Mouse (Mus musculus): ENCODE data around the gene Mup20. TPM values are rescaled to one million over a fixed set of nuclear protein-coding genes. Genes with fewer than 3 reads are reported as not detected.
"Not testable (repeated sequence)": the region's sequence is repeated elsewhere in the genome, so short reads cannot be mapped to it uniquely, and the experiment has no call there.

Mup20 gene
- not detected for total RNA-seq (2021)
- long read RNA-seq, experiment 1, result 0 reads
- long read RNA-seq, experiment 2, result 0 reads

GRCm38 (mm10) chr4:62054058-62054457 lies at the start of gene Mup20:
TSS of gene Mup20 (minus strand) at chr4:62054158.
- intact Hi-C loops (cut with DNase I; ENCODE audit: low total_unique reads); DNase-seq: not testable (repeated sequence)

DNA sequence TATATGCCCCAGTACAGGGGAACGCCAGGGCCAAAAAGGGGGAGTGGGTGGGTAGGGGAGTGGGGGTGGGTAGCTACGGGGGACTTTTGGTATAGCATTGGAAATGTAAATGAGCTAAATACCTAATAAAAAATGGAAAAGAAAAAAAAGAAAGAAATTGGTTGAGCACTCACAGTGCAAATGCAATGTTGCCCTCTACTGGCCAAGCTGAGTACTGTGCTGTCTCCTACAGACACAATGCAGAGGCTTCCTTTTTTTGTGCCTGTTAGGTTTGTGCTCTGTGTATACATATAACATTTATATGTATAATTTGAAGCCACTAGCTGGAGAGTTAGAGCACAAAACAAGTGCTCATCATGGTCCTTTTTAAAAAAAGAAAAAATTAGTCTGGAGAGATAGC lies 49.4 kb upstream of the Mup20 start:
- DNase-seq; intact Hi-C loops (cut with DNase I; ENCODE audit: low total_unique reads): not testable (repeated sequence)

DNA sequence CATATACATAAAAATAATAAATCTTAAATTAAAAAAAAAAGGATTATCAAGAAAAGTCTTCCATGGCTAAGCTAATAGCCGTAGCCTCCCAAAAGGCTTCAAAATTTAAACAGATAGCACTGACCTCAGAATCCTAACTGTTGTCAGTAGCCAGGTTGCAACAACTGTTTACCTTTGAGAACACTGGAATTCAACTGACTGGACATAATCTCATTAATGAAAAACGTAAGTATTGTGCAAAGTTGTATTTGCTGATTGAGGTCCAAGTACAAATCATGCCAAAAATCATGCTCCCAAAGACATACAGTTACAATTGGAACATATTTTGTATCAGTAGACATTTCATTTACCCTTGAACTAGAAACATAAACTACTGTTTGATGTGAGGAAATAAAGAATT lies 34.0 kb upstream of the Mup20 start:
- intact Hi-C loops (cut with DNase I; ENCODE audit: low total_unique reads), result no loop called here

DNA sequence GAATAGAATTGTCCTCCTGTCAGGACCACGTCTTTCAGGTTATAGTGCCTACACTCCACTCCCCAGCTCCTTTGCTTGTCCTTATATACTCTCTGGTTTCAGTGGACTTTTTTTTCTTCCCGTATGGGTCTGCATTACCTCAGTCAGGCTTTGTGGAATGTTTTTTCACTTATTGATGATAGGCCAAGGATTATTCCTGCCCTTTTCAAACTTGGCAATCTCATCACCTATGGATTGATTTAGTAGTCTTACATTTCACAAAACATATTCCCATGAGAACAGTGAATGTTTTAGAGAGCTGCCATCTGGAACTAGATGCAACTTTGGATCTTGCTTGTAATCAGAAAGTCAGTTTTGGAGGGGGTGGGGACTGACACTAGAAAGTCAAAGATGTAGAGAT lies 33.3 kb upstream of the Mup20 start, which contains the start of gene Mup3:
Mup3 (minus strand) TSS at position 102 of the 400 bp plus-strand sequence.
- intact Hi-C loops (cut with DNase I; ENCODE audit: low total_unique reads), result no loop called here
- no peak for DNase-seq

More for the DNA sequence above, 34.0 kb upstream of the Mup20 start:
- no peak for DNase-seq

DNA sequence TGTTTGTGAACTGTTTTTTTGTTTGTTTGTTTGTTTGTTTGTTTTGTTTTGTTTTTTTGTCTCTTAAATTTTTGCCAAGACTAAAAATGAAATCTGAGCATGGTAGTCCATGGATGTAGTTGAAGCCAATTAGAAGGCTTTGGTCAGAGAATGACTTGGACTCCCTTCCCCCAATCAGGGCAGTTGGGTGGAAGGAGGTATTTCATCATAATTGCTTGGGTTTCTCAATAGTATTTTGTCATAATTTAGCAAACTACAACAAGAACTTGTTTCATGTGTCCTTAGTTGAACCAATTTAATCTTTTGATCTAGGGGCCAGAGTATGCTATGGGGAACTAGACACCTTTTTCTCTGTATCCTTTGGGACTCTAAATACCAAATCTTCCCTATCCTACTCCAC lies 28.8 kb upstream of the Mup20 start:
- no peak for DNase-seq
- intact Hi-C loops (cut with DNase I; ENCODE audit: low total_unique reads), result no loop called here

DNA sequence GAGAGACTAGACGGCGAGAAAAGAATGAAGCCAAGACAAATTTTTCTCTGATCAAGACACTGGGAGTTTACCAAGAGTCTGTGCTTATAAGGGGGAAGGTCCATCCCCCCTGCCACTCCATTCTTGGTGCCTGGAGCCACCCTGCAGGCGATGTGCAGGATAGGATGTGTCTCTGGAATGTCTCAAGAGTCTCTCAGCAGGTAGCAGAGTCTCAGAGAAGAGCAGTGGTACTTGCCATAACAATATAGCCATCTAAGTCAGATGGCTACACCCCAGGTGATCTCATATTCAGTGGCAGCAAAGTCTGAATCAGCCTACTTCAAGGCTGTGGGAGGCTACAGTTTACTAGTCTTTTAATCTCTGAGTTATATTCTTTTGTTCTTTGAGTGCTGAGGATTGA lies 21.2 kb upstream of the Mup20 start:
- DNase-seq, result no peak
- intact Hi-C loops (cut with DNase I; ENCODE audit: low total_unique reads), result no loop called here

- DNase-seq; intact Hi-C loops (cut with DNase I; ENCODE audit: low total_unique reads): not testable (repeated sequence)
Observed at GRCm38 (mm10) chr4:62054780-62055179, 822 bp upstream of the Mup20 start.

DNA sequence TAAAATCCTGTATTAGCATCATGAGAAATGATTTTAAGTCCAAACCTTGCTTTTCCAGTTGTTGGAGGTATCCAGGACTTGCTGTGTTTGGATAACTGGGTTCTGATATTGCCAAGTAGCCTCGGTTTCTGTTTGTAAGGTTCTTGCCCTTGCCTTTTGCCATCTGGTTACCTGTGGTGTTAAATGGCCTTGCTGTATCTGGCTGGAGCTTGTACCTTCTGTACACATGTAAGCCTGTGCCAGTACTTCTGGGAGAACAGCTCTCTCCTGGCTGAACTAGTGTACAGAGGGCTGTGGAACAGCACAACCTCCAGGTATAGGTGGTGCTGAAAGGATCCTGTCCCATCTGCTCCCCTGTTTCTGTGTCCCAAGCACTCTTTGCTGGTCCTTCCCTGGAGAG lies 27.7 kb downstream of the Mup20 start:
- DNase-seq, result no peak
- intact Hi-C loops (cut with DNase I; ENCODE audit: low total_unique reads), result no loop called here

- DNase-seq, result no peak
- intact Hi-C loops (cut with DNase I; ENCODE audit: low total_unique reads), result no loop called here
Observed at GRCm38 (mm10) chr4:62024256-62024959, 29.6 kb downstream of the Mup20 start.

DNA sequence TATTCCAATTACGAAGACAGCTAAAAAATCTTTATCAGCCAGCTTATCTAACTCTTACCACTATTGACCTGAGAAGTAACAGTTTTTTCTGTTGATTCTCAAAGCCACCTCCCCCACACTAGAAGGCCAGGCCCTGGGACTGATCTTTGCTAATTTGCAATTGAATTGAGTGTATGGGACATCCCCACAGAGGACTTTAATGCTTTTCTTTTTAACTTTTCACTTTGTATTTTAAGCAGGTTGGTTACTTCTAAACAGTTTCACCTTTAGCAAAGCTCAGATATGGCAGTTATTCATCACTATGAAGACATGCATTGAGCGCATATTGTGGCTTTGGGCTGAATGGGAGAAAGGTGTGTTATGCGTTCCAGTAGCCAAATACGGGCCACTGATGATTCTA lies 30.3 kb downstream of the Mup20 start:
- intact Hi-C loops (cut with DNase I; ENCODE audit: low total_unique reads), result no loop called here
- DNase-seq, result no peak

DNA sequence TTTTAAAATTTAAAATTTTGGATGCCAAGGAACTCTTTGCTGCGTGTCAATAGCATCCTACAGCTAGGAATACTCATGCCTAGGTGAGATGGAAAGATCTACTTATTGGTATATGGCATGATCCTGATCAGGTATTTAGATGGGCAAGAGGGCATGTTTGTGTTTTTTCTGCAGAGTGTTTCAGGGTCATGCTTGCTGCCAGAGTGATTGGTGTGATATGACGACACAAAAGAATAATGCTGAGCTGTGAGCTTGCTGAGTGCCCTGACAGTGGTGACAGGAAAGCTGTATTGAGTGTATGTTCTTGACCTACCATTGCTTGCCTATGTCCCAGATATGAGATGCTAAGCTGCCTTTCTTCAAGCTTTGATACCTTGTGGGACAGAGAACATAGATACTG lies 30.8 kb downstream of the Mup20 start:
- intact Hi-C loops (cut with DNase I; ENCODE audit: low total_unique reads), result no loop called here
- no peak for DNase-seq

DNA sequence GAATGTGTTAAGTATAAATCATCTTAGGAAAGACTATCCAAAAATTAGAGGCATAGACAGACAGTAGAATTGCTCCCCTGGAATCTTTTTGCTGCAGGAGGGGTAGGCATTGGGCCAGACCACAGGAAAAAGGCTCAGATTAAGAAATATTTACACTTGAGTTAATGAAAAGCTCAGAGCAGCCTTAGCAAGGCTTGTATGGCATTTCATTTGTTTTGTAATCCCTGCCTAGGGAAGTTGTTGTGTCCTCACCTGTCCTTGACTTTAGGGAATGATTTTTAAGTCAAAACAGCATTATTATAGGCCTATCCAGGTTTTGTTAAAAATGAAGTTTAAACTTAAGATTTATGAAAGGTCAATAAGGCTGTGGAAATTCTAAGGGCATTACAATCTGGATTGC lies 33.4 kb downstream of the Mup20 start:
- intact Hi-C loops (cut with DNase I; ENCODE audit: low total_unique reads), result not testable (repeated sequence)

More for the DNA sequence above, 33.4 kb downstream of the Mup20 start:
- DNase-seq, result not testable (repeated sequence)

Other genes starting within 250 kb of the Mup20 start
- gene Mup5, start 218.9 kb downstream of the Mup20 start, total RNA-seq (2021), result not detected
- gene Mup3, start 33.2 kb upstream of the Mup20 start, total RNA-seq (2021), result not detected
- gene Mup21, start 96.7 kb upstream of the Mup20 start, total RNA-seq (2021), result not detected
- gene Zfp37, start 176.9 kb upstream of the Mup20 start, total RNA-seq (2021), result 1 to 10 TPM; 1.9 to 2.0 TPM
- 1 to 10 TPM; 4.8 to 6.0 TPM for gene Slc31a2, start 208.4 kb upstream of the Mup20 start, total RNA-seq (2021)